Mouse (Mus musculus) gastrocnemius, adult 8-10 months (tissue): ENCODE results near the gene Pif1. TPM values are rescaled to one million over a fixed set of nuclear protein-coding genes. Genes with fewer than 3 reads are reported as not detected.

ENCODE experiments used
- DNase-seq, 2 experiments: peaks; one replicate each; pipeline ENCODE4 v3.0.0; 2022; ENCODE audit warnings: low spot score in 2 of 2
- total RNA-seq, 4 experiments: library from RNA; stranded (reverse); gene quantifications; 2 replicates each; pipeline ENCODE4 v1.2.4; 2022

Pif1 gene
- total RNA-seq, 4 experiments from 2014 or later, result not detected

- DNase-seq, result no peak
Observed at GRCm38 (mm10) chr9:65592721-65593120, 5.8 kb downstream of the Pif1 start.

- no peak for DNase-seq
Observed at GRCm38 (mm10) chr9:65593596-65593995, 6.6 kb downstream of the Pif1 start.

- peak in 1 of 2 experiments; percentile 19 for DNase-seq
Observed at GRCm38 (mm10) chr9:65598765-65599249, 11.8 kb downstream of the Pif1 start.

GRCm38 (mm10) chr9:65600951-65601350, 14.0 kb downstream of the Pif1 start:
- no peak for DNase-seq

GRCm38 (mm10) chr9:65603401-65604102, 16.6 kb downstream of the Pif1 start:
- DNase-seq, result no peak

GRCm38 (mm10) chr9:65605471-65606136, 18.6 kb downstream of the Pif1 start:
- DNase-seq, result peak in 1 of 2 experiments; percentile 36

GRCm38 (mm10) chr9:65606321-65607109, 19.6 kb downstream of the Pif1 start:
- DNase-seq, result no peak

- DNase-seq, result no peak
Observed at GRCm38 (mm10) chr9:65607120-65607519, 20.2 kb downstream of the Pif1 start.

GRCm38 (mm10) chr9:65611969-65612486, 25.1 kb downstream of the Pif1 start:
- DNase-seq, result no peak

- no peak for DNase-seq
Observed at GRCm38 (mm10) chr9:65613098-65613497, 26.1 kb downstream of the Pif1 start.

- no peak for DNase-seq
Observed at GRCm38 (mm10) chr9:65619311-65619710, 32.4 kb downstream of the Pif1 start.

GRCm38 (mm10) chr9:65621196-65621595, 34.2 kb downstream of the Pif1 start:
- no peak for DNase-seq

GRCm38 (mm10) chr9:65621666-65622065, 34.7 kb downstream of the Pif1 start:
- no peak for DNase-seq

- DNase-seq, result no peak
Observed at GRCm38 (mm10) chr9:65622826-65623225, 35.9 kb downstream of the Pif1 start.

GRCm38 (mm10) chr9:65624266-65624665, 37.3 kb downstream of the Pif1 start:
- no peak for DNase-seq

- DNase-seq, result no peak
Observed at GRCm38 (mm10) chr9:65629025-65629766, 42.2 kb downstream of the Pif1 start, which contains the start of gene Rbpms2. TSS of gene Rbpms2 (plus strand) at chr9:65629648.

GRCm38 (mm10) chr9:65629767-65630630, 43.0 kb downstream of the Pif1 start:
- peak; percentile 10 to 13 for DNase-seq

GRCm38 (mm10) chr9:65630631-65631353, 43.8 kb downstream of the Pif1 start:
- peak in 1 of 2 experiments; percentile 14 for DNase-seq

- no peak for DNase-seq
Observed at GRCm38 (mm10) chr9:65631354-65632021, 44.5 kb downstream of the Pif1 start.
